Comparison of ENCODE assay signal across 8 mouse cellular contexts in genomic region chr12:84616977-84617630, GRCm38 (mm10). TPM values are rescaled to one million over a fixed set of nuclear protein-coding genes. Genes with fewer than 3 reads are reported as not detected.
DNase-seq lines count a peak whose midpoint lies in the region; ATAC-seq lines count a peak whose summit lies in the region.

Abcd4 (minus strand) TSS chr12:84617413.

- H3K27ac ChIP-seq in hindbrain, embryonic 15.5 days (replicated peaks), result peak within 1 kb of the TSS; percentile 64

- ATAC-seq in hindbrain, embryonic 15.5 days (ENCODE audit: low FRiP score, low read depth), result peak; percentile 98

- peaks cover 9% of the 10 kb centered on the region for H3K4me1 ChIP-seq in hindbrain, embryonic 15.5 days (replicated peaks)

- DNase-seq in T-cell, adult 2 months (ENCODE audit: low spot score), result peak; percentile 93
- peak; percentile 92 to 94 for DNase-seq in cerebellum, postnatal 36 days
- DNase-seq in frontal cortex, postnatal 36 days (ENCODE audit: low spot score in 2 of 2), result peak; percentile 90 to 93
- peak; percentile 87 for DNase-seq in left cerebral cortex, adult 11 months (ENCODE audit: low spot score)
- peak; percentile 95 to 96 for DNase-seq in lung, postnatal 4 days
- peak; percentile 77 for DNase-seq in retina, postnatal 7 days (ENCODE audit: low read depth, low spot score)
- peak; percentile 81 for DNase-seq in urinary bladder, adult 2 months (ENCODE audit: low spot score)

- no peaks in the 10 kb centered on the region for H3K36me3 ChIP-seq in hindbrain, embryonic 15.5 days

- no peaks in the 10 kb centered on the region for H3K27me3 ChIP-seq in hindbrain, embryonic 15.5 days

- no peaks in the 10 kb centered on the region for H3K9me3 ChIP-seq in hindbrain, embryonic 15.5 days

- H3K4me3 ChIP-seq in hindbrain, embryonic 15.5 days, result peak within 1 kb of the TSS; percentile 92

- peak within 1 kb of the TSS; percentile 57 for H3K4me2 ChIP-seq in hindbrain, embryonic 15.5 days

- WGBS in hindbrain, embryonic 15.5 days, result under 1% methylated on average over 34 of the region's 34 CpGs

- H3K9ac ChIP-seq in hindbrain, embryonic 15.5 days, result peak within 1 kb of the TSS; percentile 84

RNA-seq across cellular contexts. Expression of gene Abcd4, which starts in this region (rescaled TPM):
- 13.8 and 15.4 TPM in 2 replicates for polyA plus RNA-seq in hindbrain, embryonic 15.5 days (2015; fragmentation: Nextera tagmentation; extraction: Ambion mirVana)
- polyA plus RNA-seq in urinary bladder, adult 2 months (2012; rRNA removed), result 31.0 and 39.8 TPM in 2 replicates

Comparison
In these comparisons a context has a peak if more than half of its experiments do, and no peak if none do; other contexts are left out.
1. Peak in every context shown above with its lines: DNase-seq, ATAC-seq, H3K4me3 ChIP-seq and H3K27ac ChIP-seq.